Mouse (Mus musculus) right cerebral cortex, adult 18-20 months (tissue): Measurements from ENCODE around the gene Hsdl1.

ENCODE experiments used
- DNase-seq: peaks from one replicate; pipeline ENCODE4 v3.0.0; 2022; ENCODE audit warnings: mixed read lengths

Hsdl1 gene

GRCm38 (mm10) chr8:119579096-119579495, 4.1 kb upstream of the Hsdl1 start:
- DNase-seq, result no peak

DNA sequence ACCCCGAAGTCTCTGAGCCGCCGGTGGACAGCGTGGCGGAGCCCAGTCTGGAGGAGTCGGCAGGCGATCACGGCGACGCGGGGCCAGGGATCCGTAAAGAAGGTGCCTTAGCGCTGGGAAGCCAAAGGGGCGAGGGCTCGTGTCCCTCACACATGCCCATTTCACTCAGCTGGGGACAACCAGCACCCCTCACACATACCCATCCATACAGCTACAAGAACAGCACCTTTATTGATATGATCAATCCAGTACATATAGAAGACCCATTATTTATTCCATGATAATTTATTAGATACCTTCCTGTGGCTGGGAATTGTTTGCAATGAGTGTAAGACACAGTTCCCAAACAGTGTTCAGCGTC, 363 bp upstream of the Hsdl1 start:
- no peak for DNase-seq

DNA sequence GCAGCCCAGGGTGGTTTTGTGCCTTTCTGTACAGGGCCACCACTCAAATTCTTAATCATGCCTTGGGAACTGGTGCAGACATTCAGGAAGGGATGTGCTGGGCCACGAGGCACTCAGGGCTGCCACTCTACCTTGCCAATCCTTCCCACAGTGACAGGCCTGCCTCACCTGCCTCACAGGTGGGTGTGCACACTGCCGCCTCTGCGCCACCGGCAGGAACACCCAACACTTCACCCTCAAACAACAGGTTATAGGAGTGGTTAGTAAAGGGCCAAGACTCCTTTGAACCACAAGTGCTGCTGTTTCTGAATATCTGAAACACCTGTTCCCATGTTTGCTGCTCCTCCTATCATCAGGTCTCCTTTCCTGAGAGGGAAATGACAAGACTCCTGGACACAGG, 2.6 kb downstream of the Hsdl1 start:
- no peak for DNase-seq

- no peak for DNase-seq
Measured at GRCm38 (mm10) chr8:119571135-119571534, 3.8 kb downstream of the Hsdl1 start.

GRCm38 (mm10) chr8:119569881-119570280, 5.1 kb downstream of the Hsdl1 start:
- no peak for DNase-seq

DNA sequence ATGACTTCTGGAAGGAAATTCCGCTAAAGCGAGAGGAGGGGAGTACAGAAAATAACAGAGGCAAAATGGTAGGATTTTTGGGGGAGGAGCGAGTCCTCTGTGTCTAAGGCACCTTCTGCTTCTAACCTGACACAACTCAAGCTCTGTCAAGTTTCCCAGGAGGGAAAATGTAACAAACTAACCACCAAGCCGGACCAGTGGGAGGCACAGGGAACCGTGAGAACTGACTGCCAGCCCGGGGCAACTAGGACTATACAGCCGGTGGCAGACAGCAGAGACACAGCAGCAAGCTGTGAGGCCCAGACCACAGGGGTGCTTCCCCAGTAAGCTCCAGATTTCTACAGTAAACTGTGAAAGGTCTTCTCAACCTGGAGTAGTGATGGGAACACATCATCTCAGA, 6.0 kb downstream of the Hsdl1 start:
- DNase-seq, result no peak

DNA sequence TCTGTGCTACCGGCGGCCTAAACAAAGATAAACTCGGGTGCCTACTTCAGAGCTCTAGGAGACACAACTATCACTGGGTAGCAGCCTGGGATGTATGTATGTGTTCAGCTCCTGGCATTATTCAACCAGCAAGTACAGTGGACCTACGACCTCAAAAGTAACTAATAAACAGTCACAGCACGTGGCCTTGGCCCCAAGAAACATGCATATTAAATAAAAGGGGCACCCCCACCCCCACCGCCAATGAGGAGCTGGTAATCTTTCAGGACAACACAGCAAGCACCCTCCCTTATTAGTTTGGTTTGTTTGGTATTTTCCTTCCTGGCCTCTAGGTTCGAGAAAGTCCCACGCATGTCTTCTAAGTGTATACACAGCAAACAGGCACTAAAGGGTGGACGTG, 6.7 kb downstream of the Hsdl1 start:
- DNase-seq, result no peak

- no peak for DNase-seq
Measured at GRCm38 (mm10) chr8:119566367-119566766, 8.6 kb downstream of the Hsdl1 start.

DNA sequence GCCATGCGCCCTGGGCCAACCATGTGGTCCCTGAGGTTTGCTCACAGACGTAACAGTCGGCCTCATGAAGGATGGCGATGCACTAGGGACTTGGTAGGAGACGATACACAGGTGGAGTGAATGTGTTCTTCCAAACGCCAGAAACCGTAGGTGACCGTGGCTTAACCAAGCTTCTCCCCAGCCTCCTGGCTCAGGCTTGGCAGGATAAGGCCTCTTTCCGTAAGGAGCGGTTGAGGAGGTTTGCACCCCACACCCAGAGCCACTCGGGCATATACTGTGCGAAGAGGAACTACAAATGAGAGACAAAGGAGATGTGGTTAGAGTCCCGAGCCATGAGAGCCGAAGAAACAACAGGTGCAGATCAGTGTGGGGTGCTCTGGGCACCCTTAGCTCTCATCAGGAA, 11.1 kb downstream of the Hsdl1 start:
- no peak for DNase-seq

DNA sequence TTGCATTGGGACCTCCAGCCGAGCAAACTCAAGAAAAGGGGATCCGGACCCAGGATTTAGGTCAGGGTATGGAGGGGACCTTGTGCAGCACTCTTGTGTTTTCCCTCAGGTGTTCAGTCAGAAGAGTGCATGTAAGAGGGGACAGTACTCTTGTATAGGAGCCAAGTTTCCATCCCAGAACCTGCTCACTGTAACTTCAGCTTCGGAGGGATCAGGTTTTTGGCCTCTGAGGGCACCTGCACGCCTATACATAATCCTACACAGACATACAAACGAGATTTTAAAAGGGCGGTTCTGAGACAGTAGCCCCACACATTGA, 15.6 kb downstream of the Hsdl1 start:
- no peak for DNase-seq

DNA sequence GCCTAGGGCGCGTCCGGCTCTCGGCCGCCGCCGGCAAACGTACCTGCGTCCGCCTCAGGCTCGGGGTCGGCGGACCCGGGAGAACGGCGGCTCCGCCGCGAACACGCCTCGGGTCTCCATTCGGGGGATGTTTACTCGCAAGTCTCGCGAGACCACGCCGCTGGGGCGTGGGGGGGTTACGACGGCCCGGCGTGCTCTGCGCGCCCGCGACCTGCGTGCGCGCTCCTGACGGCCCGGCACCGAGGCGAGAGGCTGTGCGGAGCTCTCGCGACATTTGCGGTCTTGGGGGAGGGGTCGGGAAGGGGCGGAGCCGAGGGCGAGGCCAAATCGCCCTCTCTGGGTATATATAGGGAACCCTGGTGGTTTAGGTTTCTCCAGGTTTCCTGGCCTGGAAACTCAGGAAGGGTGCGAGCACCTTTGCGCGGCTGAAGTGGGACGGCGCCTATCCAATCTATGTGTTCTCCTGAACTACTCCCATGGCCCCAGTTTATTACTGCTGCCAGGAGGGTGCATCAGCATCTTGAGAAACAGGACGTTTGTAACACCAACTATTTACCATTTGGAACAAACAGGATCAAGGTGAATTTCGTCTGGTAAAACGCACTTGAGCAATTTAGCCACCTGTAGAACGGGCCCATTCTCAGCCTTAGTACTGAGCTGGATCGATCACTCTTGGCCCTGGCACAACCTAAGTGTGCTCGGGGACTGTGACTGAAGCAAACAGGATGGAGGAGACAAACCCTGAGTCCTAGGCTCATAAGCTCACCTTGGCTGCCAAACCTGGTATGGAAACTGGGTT, 16.2 kb downstream of the Hsdl1 start, which contains the start of gene Mbtps1:
TSS of gene Mbtps1 (minus strand) at position 133 of the 799 bp plus-strand sequence.
- peak; percentile 98 for DNase-seq

- no peak for DNase-seq
Measured at GRCm38 (mm10) chr8:119557821-119558602, 17.0 kb downstream of the Hsdl1 start.

- DNase-seq, result no peak
Measured at GRCm38 (mm10) chr8:119557132-119557531, 17.9 kb downstream of the Hsdl1 start.

DNA sequence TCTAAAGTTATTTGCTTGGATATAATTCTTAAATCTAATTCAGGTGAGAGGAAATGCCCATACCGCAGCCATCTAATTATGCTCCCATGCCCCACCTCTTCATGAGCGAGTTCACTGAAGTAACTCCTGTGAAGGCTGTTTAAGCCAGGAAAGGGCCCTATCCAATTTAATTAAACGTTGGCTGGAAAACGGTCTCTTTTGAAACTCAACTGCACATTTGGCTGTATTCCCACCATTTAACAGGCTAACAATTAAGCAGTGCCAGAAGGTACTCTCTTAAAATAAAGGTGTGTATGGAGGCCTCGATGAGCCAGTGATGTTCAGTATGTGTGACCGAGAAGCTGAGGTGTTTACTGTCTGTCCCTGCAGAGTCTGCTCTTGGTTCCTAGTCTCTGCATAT, 19.1 kb downstream of the Hsdl1 start:
- no peak for DNase-seq

DNA sequence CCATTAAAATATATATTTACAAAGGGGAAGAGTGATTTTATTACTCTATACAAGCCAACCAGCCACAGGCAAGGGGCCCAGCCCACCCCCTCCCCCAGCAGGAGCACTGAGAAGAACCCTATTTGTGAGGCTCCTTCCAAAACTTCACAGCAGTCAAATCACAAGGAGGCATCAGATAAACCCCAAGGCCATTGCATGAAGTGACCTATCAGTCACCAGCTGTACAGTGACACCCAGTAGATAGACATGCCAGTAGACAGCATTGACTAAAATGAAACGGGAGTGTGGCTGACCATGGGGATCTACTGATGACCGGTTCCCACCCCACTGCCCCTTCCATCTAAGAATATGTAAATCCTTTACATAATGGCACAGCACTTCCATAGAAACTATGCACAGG, 22.0 kb downstream of the Hsdl1 start:
- DNase-seq, result no peak

DNA sequence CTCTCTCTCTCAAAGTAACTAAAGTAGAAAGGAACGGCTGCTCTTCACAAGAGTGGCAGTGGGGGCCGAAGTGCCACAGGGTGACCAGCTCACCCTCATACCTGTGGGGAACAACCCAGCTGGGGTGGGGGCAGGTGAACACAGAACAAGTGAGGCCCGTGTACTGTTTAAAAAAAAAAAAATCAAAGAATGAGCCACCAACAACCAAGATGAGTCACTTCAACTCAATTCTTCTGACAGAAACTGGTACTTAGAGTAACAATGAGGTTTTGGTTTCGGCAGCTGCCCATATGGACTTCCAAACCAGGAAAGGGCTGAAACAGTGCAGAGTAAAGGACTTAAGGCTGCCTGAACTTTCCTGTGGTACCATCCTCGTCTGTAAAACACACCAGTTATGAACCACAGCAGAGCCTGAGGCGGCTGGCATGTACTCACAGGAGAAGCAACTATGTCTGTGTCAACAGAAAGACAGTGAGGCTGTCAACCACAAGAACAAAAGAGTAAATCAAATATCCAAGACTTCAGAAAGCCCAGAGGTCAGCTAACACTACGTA, 26.3 kb downstream of the Hsdl1 start:
- DNase-seq, result no peak

GRCm38 (mm10) chr8:119547019-119547691, 27.8 kb downstream of the Hsdl1 start:
- no peak for DNase-seq

GRCm38 (mm10) chr8:119545791-119546190, 29.2 kb downstream of the Hsdl1 start:
- DNase-seq, result no peak

GRCm38 (mm10) chr8:119545180-119545579, 29.8 kb downstream of the Hsdl1 start:
- DNase-seq, result no peak

- no peak for DNase-seq
Measured at GRCm38 (mm10) chr8:119544606-119545005, 30.4 kb downstream of the Hsdl1 start.

- peak; percentile 90 for DNase-seq
Measured at GRCm38 (mm10) chr8:119531973-119532372, 43.0 kb downstream of the Hsdl1 start.

- DNase-seq, result no peak
Measured at GRCm38 (mm10) chr8:119531397-119531796, 43.6 kb downstream of the Hsdl1 start.

DNA sequence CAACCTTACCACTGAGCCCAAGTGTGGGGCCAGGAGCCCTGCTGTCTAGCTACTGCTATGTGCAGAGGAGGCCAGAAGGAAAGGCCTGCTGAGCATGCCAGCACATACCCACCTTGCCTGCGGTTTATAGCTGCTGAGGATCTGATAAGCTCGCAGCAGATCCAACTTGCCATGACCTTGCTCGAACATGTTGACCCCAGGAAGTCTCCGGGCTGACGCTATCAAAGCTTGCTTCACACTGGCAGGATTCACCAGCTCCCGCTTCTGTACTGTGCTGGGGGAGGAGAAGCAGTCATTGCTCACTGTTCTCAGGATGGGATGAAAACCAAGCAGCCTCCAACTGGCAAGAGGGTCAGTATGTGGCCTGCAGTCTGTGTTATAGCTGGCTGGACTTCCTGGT, 44.0 kb downstream of the Hsdl1 start:
- no peak for DNase-seq

GRCm38 (mm10) chr8:119528762-119529161, 46.2 kb downstream of the Hsdl1 start:
- DNase-seq, result no peak
